Mouse (Mus musculus) lung, adult 2 months (tissue): ENCODE measurements at regions not wholly inside any gene's neighbourhood (a gene's known extent, or its start where the extent isn't known, plus 50 kb on each side); places are given as distances from the start of the nearest gene placed in this dataset.

Experiments
- CTCF ChIP-seq: fragments of 200-500 bp; IDR thresholded peaks from 2 replicates; pipeline ENCODE4 v1.5.1; 2011; ENCODE audit warnings: mild to moderate bottlenecking, low read length, control low read depth; ENCODE audit not compliant: insufficient read depth
- POLR2A ChIP-seq: fragments of 200-500 bp; IDR thresholded peaks from 2 replicates; pipeline ENCODE4 v1.6.1; 2011; ENCODE audit warnings: low read depth, mild to moderate bottlenecking, control low read depth, low read length, borderline replicate concordance; ENCODE audit errors: extremely low read depth

DNA sequence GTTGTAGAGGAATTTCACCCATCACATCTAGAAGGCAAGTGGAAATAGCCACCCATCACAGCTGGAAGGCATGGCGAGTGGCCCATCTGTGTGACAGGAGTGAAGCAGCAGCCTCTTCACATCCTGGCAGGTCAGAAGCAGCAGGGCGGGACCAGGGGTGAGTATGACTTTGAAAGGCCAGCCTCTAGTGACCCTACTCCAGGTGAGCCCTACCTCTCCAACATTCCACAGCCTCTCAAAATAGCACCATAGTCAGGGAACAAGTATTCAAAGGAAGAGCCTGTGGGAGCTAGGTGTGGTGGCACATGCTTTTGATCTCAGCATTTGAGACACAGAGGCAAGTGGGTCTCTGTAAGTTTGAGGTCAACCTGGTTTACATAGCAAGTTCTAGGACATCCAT is 284.9 kb downstream of the Hhipl2 start:
- TF ChIP-seq CTCF (no peak), POLR2A (no peak)
